Mouse (Mus musculus) cerebellum, postnatal 25 days (tissue): Measurements from ENCODE around the gene Large2.

ENCODE experiments used
- DNase-seq, 2 experiments: peaks; one replicate each; pipeline ENCODE4 v3.0.0; 2021; ENCODE audit warnings: mixed read lengths in 2 of 2

Gene Large2

GRCm38 (mm10) chr2:92390206-92390930, 15.7 kb upstream of the Large2 start:
- DNase-seq = peak; percentile 68 to 78

DNA sequence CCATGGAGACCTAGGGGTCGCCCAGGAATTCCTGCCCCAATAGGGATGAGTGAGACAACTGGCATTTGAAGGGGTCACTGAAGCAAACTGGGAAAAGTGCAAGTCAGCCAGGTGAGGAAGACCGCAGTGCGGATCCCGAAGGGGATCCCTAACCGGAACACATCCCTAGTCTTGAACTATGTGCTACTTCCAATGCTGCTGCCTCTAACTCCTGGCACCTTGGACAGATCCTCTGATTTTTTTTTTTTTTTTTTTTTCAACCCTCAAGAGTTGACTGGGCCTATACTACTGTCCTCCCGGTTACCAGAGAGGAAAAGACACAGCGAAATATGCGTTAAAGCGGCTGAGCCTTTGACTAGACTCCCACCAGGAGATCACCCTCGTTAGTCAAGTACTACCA, 15.0 kb upstream of the Large2 start:
- DNase-seq = no peak

GRCm38 (mm10) chr2:92388891-92389641, 14.4 kb upstream of the Large2 start:
- peak; percentile 83 to 90 for DNase-seq

GRCm38 (mm10) chr2:92388081-92388517, 13.4 kb upstream of the Large2 start:
- DNase-seq = peak in 1 of 2 experiments; percentile 51

DNA sequence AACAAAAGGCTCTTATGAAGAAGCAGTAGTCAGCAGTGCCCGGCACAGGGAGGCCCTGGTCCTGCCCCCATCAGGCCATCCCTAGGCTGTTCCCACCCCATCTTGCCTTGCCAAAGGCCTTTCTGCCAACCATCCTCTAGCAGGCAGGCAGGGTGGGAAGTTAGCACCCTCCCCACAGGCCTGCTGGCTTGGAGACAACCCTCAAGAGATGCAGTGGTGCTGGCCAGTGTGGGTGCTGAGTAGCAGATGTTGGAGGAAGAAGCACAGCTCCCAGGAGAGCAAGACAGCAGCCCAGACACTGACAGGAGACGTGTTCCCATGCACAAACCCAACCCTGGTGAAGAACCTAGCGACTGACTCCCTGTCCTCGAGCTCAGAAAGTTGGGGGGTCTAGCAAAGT, 13.0 kb upstream of the Large2 start:
- DNase-seq = peak in 1 of 2 experiments; percentile 46

DNA sequence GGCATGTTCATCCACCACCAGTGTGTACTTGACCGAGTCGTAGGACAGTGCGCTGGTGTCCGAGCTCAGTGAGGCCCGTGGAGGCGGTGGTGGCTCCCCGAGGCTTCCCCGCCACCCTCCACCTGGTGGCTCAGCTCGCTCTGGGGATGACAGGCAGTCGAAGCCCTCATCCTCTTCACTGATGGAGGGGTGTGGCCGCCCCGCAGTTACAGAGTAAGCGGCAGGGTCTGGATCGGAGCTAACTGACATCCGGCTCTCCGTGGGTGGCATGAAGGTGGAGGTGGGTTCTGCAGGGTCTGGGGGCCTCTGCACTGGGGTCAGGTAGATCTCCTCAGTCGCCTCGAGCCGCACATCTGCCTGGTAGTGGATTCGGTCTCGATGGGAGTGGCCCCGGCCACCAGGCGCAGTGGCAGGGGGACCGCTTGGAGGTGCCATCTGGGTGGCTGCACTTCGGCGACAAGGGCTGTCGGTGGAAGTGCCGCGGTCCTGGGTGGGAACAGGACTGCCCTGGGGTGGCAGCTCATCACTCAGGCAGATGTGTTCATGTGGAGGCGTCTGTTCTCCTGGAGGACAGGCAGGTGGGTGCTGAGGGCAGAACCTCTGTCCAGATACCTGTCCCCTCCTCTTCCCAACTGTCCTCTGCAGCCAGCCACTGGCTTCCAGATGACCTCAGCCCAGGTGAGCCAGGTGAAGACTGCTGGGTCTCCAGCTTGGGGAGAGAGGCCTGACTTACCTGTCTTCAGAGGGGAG, 12.3 kb upstream of the Large2 start:
- peak in 1 of 2 experiments; percentile 36 for DNase-seq

- DNase-seq = peak in 1 of 2 experiments; percentile 60
Measured at GRCm38 (mm10) chr2:92385113-92386051, 10.7 kb upstream of the Large2 start.

GRCm38 (mm10) chr2:92384101-92384500, 9.4 kb upstream of the Large2 start:
- DNase-seq = no peak

GRCm38 (mm10) chr2:92382759-92383158, 8.1 kb upstream of the Large2 start:
- DNase-seq = peak; percentile 29 to 51

- DNase-seq = peak; percentile 66 to 70
Measured at GRCm38 (mm10) chr2:92381901-92382588, 7.4 kb upstream of the Large2 start, which contains the start of gene 1700029I15Rik. Gene 1700029I15Rik, plus strand, starts transcription at chr2:92382538.

DNA sequence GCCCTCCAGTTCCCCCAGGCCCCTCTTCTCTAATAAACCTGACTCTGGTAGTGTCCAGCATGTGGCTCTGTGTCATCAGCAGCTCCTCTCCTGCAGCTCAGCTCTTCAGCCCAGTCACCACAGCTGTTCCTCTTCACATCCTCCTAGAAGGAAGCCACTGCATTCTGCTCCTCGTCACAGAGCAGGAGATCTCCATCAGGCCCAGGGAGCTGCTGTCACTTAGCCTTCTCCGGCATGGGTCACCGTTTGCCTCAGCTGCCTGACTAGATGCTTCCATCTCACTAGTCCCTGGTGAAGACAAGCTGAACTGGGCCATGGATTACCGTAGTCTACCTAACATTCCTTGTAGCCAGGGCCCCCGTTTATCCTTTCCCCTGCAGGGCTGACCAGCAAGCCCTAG, 6.5 kb upstream of the Large2 start:
- no peak for DNase-seq

DNA sequence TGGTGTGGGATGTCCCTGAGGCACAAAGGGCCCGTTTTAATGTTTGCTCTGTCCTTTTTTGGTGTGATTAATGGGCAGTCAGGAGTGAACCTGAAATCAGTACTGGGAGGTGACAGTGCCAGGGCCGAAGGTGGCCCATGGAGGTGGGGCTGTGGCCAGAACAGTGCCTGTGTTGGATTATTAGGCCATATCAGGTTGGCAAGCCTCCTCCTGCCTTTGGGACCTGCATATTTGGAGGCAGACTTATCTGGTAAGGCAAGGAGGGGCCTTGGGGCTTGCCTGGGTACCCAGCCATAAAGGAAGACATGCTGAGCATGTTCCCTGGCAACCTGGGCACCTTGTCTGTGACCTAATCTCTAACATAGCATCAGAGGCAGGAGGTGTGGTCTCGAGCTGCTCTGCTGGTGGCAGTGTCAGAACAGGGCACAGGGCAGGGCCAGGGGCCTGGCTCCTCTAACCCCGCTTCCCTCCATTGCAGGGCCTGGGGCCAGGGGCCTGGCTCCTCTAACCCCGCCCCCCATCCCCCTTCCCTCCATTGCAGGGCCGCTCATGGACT, 5.9 kb upstream of the Large2 start:
- DNase-seq = peak; percentile 33 to 37

DNA sequence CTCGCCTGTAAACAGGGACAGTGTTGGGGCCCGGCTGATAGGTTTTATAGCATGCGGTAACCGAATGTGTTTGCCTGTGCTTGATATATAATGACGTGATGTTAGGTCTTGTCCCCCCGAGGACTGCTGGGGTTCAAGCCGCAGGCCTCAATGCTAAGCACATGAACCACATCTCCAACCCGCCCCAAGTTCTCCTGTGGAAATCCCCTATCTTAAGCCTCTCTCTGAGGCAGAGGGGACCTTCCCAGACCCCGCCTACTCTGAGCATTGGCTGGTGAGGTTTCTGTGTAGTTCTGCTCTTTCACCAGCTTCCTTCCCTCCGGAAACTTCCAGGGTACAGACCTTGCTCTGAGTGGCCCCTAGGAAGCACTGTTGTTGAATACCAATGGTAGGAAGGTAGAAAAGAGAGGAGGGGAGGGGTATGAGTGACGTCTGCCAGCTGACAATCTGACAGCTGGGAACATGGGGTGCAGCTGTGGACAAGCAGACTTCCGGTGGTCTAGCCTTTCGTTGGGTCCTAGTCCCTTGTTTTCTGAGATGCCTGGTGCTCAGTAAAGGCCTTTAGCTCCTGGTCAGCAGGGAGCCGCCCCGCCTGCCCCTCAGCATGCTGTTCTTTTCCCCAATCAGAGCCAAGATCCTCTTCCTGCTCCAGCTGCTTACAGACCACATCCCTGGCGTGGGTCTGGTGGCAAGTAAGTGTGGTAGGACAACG, 5.3 kb upstream of the Large2 start:
- DNase-seq = no peak

GRCm38 (mm10) chr2:92377320-92377719, 2.7 kb upstream of the Large2 start:
- peak; percentile 18 to 42 for DNase-seq

GRCm38 (mm10) chr2:92376300-92376699, 1.6 kb upstream of the Large2 start:
- peak in 1 of 2 experiments; percentile 8 for DNase-seq

DNA sequence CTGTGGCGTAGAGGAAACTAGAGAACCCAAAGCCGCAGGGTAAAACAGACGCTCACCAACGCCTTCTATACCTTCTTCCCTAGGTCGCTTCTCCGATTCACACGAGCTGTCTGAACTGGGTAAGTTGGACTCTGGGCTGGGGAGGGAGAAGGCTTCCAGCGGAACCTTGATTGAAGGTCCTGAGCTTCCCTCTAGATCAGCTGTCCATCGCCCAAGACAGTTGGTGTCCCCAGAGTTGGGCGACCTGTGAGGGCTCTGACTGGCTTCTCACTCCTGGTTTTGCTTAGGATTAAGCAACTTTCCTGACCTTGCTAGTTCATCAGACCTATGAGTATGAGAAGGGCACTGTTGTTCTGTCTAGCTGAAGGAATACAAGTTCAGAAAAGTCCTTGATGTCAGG, 1.1 kb upstream of the Large2 start:
- no peak for DNase-seq

DNA sequence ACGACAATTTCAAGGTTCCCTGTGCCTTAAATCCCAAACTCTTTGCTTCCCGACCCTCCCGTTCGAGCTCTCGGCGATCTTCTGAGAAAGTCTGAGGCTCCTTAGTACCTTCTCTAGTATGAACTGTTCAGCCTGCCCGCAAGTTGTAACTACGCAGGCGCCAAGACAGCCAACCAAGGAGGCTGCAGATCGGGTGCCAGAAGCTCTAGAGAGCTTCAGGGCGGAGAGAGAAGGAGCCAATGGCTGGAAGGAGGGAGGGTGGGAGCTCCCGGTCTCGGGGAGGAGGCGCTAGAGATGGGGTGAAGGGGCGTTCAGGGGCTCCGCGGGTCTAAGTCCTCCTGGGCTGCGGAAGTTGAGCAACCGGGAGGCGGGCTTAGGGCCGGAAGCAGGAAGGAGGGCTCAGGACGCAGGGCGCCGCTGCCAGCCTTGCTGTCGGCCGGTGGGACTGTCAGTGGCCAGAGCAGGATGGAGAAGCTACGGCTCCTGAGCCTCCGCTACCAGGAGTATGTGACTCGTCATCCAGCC, 492 bp upstream of the Large2 start:
- peak; percentile 92 to 93 for DNase-seq

DNA sequence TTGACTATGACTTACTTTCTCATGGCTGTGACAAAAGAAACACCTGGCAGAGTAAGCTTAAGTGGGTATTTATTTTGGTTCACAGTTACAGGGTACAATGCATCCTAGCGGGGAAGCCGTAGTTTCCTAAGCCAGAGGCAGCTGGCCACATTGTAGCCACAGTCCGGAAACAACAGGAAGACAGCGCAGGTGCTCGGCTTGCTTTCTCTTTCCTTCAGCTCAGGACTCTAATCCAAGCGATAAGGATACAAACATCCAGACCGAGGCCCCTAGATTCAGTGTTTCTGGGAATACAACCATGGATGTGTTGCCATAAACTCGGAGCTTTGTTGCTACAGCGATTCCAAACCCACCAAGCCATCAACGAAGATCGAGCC, 1.2 kb downstream of the Large2 start:
- DNase-seq = no peak

GRCm38 (mm10) chr2:92372767-92373436, 1.8 kb downstream of the Large2 start:
- peak; percentile 50 to 78 for DNase-seq
